Mouse (Mus musculus): ENCODE measurements around the gene Prr15.

Prr15 gene

DNA sequence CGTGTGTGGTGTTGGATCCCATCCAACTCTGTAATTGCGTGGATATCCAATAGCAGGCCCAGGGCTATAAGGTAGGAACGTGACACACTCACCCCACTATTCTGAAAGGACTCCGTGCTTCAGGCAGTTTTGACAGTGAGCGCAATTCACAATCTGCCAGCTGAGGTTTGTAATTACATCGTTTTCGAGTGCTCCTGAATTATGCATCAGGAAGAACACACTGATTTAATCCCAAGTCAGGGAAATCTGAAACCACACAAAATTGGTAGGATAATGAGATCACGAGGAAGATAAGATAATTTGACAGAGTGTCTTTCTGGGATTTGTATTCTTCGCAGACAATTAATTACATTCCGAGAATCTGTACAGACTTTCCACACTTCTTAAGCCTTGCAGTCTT is 6.1 kb downstream of the Prr15 start:
- no peak for DNase-seq (ENCODE audit: low read depth, low spot score)

DNA sequence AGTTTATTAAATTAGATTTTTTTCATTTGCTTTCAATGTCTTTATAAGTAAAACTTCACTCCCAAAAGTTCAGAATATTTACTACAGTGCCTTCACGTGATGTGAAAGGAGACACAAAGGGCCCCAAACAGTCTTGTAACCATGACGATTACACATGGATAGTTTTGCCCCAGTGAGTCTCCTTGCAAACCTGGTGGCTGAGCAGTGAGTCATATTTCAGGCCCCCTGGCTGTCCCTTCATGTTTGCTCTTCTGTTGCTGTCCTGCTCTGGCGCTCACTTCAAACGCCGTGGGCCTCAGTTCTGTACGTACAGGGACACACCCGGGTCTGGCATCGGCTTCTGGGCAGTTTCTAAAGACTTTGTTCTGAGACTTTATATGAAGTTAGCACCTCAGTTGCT is 6.6 kb downstream of the Prr15 start:
- no peak for DNase-seq (ENCODE audit: low read depth, low spot score)

DNA sequence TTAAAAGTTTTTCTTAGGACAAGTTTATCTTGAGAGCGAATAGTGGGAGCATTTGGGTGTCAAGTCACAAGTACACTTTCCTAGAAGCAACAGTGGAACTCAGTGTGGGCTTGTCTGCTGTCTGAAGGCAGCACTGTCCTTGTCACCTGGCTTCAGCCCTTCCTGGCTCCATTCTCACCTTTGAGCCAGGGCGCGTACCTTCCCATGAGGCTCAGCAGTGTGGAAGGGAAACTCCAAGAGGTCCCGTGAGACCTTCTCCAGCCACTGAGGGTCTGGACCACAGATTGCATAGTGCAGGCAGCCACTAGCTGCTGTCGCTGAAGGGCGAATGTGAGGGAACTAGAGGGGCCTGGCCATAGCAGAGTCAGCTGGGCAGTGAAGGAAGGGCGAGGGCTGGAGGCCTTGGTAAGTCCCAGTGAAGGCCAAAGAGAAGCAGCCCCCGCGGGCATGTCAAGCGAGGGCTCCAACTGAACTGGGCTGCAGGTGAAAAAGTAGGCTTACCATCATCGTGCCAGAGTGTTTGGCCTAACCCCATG is 7.5 kb downstream of the Prr15 start:
- no peak for DNase-seq (ENCODE audit: low read depth, low spot score)

DNA sequence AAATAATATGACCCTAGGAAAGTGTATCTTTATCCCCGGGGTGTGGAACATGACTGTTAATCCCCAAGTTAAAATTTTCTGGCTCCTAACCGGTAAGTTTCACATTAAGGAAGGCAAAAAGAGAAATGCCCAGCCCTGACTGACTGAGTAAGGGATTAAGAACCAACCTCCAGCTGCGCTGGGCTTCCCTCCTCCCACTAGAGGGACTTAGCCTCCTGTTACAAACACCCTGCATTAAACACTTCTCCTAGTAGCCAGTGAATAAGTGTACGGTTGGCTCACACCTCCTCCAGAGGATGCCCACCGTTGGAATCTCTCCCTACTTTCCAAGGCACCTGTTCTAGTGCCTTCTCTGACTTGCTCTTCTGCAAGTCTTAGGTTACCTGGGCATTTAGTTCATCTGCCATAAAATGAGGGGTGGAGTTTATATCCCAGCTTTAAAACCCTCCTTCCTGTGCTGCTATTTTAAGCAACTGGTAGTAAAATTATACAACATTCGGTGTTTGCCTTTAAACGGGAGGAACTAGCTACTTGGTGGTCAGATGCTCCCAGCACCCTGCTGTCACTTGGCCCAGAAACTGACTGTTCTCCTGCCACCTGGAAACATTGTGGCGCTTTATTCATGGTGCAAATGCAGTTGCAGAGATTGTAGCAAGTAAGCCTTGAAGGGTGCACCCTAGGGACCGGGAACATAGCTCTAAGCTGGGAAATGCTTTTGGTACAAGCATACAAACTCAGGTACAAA is 8.2 kb downstream of the Prr15 start:
- DNase-seq (ENCODE audit: low read depth, low spot score), result no peak

DNA sequence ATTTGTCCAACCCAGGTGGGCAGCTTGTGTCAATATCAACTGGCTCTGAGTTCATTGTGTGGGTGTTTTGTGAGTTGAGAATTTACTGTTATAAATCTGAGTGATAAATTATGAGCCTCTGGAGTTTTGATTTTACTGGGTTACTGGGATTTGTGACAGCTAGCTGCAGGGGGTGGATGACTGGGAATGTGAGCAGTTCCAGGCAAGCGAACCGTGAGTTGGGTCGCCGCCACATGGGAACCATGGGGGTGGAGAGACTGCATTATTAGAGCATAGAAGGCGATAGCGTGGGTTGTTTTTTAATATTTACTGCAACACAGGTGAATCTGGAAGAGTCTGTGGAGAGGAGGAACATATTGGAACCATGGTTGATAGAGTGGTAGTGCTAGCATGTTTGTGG is 11.7 kb downstream of the Prr15 start:
- no peak for DNase-seq (ENCODE audit: low read depth, low spot score)

DNA sequence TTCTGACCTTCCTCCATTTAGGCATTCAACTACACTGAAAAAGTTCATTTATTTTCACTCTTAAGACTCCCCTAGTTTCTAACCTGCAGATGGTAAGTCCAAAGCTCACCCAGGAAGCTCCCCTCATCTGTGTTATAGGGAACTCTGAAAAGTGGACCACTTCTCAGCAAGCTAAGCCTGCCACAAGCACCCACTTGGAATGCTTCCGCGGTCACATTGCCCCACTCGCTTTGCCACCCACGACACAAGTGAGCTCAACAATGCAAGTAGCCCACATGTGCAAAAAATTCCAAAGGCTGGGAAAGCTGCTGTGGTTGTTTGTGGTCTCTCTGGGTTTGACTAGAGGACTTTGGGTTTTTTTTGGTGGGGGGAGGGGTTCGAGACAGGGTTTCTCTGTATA is 15.5 kb downstream of the Prr15 start:
- no peak for DNase-seq (ENCODE audit: low read depth, low spot score)

DNA sequence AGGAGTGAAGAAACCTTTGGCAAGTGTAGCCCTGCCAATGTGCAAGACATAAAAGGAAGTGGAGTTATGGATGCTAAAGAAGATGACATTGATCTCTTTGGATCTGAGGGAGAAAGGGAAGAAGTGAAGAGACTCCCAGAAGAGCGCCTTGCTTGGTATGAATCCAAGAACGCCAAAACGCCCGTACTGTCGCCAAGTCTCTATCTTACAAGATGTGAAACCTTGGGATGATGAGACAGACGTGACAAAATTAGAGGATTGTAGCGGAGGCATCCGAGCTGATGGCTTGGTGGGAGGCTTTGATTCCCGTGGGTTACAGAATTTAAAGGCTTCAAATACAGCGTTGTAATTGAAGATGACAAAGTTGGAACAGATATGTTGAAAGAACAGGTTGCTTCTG is 16.6 kb downstream of the Prr15 start:
- no peak for DNase-seq (ENCODE audit: low read depth, low spot score)

DNA sequence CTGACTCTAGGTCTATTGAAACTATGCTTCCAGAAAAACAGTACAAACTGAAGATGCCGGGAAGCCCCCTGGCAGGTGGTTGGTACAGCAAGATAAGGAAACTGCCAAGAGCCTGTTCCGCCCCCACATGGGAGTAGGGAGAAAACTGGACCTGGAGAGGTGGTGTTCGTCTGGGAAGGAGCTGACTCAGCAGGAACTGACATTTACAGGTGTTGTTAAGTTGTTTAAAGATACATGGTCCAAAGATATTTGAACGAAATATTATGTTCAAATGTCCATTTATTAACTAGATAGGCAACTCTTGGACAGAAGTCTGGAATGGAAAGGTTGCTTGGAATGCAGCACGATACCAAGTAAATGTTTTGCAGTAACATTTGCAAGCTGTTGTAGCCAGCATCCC is 26.2 kb downstream of the Prr15 start:
- DNase-seq (ENCODE audit: low read depth, low spot score), result no peak

DNA sequence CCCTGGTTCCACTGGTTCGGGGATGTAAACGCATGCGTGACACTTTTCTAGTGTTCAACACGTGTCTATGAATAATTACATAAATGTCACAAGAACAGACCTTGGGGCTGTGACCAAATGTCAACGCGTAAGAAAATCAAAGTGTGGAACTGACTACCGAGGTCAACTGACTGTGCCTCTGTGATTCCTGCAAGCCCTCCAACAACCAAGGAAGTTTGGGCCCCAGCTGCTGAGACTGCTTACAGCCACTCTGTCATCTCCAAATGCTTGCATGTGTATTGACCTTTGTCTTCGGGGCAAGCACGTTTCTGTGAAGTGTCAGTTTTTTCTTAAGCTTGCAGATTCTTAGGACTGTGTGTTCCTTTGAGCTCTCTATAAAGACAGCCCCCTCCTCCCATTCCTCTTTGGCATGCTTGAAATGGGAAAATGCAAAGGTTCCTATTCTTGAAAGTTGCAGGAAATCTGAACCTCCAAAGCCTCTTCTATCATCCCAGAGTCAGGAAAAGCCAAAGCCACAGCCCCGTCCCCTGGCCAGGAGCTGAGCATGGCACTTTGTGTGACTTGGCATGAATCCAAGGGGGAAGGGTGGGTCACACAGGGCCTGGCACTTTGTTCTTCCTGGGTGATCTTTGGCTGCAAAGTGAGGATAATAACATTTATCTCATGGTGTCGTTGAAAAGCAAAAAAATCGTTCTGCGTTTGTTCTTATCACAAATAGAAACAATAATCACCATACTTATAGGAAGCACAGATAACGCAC is 27.5 kb downstream of the Prr15 start:
- no peak for DNase-seq (ENCODE audit: low read depth, low spot score)

DNA sequence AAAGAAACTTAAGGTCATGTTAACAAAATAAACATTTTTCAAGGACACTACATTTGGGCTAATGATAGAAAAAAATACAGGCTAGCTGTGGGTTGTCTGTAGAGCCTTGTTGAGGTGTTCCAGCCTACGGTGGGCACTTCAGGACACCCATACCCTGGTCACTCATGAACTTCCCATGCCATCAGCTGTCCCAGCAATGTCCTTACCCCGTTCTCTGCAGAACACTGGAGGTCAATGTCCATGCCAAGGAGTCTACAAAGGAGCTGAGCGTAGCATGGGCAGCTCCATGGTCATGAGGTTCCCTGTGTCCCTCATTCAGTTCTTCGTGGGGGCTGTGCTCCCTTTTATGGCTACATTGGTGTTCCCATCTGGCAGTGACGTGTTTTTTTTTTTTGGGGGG is 28.1 kb downstream of the Prr15 start:
- no peak for DNase-seq (ENCODE audit: low read depth, low spot score)

DNA sequence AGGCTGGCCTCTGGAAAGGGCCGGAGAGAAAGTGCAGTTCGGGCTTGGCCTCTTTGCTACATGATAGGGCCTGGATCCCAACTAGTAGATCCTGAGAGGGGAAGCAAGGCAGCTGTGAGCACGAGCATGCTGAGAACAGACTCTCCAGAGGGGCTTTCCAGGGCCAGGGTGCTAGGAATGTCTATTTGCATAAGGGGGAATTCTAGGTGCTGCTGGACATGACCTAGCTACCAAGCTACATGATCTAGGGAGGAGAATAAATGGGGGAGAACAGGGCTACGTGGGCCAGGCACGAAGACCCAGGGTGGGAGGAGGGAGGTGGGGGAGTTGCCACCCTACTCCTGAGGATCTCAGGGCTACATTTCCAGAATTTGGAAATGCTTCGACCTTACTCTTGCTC is 30.0 kb downstream of the Prr15 start:
- DNase-seq (ENCODE audit: low read depth, low spot score), result no peak

DNA sequence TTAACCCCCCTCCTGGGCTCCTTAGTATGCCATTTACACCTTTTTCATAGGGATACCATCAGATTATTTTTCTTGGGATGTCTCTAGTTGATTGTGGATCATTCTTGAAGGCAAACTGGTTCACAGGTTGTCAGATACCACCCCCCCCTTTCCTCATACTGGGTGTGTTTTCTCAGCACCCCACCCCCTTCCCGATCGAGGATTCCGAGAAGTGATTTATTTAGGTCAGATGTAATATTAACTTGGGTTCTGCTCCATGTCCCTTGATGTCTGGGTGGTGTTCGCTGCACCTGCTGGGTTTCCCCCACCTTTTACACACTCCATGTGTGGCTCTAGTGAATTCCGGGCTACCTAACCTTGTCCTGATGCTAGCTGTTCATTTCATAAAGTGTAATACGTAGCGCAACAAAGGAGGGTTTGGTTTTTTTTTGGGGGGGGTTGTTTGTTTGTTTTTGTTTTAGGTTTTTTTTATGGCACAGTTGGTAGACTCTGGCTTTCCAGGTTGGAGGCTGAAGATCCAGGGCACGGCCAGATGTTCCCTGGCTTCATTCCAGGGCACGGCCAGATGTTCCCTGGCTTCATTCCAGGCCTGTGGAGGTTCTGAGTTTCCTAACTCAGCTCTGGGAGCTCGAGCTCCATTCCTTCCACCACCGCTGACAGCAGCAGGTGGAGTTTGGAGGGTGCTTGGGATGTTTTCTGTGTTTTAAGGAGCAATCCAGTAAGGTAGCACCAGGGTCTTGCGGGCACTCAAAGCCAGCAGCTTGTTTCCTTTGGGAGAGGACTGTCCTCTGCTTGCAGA is 37.1 kb downstream of the Prr15 start:
- DNase-seq (ENCODE audit: low read depth, low spot score), result no peak

DNA sequence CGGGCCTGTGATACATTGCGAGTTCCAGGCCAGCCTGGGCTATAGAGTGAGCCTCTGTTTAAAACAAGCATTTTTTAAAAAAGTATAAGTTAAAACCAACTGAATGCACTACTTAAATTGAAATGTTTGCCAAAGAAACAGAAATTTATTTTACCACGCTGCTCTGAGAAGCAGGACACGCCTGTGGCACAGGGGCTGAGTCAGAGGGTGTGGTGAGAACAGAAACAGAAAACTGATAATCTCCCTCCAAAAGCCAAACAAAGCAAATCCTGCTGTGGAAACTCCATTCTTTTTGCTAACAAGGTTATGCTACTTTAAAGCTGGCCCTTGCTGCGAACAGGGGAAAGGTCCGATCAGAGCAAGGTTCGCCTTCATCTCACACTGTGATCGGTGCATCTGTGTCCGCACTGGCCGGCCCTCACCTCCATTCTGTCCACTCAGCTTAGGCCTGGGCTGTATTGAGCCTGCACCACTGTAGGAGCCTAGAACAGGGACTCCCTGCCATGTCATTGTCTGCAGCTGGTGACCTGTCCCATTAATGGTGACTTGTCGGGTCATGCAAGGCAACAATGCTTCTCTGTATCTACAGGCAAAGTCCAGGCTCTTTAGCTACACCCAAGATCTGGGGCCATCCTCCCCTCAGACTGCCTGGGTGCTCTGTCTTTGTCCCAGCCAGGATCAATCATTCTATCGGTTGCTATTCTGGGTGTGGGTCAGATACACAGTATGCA is 38.9 kb downstream of the Prr15 start:
- DNase-seq (ENCODE audit: low read depth, low spot score), result no peak

DNA sequence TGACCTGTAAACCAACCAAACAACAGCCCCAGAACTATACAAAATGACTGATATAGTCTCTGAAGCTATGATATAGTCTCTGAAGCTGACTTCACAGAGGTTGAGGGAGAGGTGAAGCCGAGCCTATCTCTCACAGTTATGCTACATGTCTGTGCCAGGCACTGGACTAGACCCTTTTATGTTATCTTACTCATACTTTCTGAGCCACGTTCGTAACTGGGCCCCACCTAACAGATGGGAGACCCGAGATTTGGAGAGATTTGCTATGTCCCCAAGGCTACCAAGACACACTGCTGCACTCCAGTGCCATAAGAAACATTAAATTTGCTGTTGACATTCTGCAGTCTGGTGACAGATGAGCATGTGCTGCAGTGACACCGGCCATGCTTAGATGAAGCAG is 41.0 kb downstream of the Prr15 start:
- no peak for DNase-seq (ENCODE audit: low read depth, low spot score)

DNA sequence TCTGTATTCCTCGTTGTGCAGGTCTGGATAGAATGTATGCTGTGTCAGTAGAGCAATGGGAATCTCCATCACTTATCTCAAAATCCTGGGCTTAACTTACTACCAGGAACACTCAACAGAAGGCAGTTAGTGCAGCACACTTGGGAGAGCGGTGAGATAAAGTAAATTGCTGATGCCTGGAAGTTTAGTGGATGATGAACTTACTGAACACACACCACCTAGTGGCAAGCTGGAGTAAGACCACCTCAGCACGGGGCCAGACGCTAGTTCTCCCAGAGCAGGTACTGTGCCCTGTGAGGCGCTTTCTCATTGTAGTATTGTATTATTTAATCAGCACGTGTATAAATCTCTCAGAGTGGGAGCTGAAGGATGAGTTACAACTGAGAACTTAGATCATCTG is 42.4 kb downstream of the Prr15 start:
- DNase-seq (ENCODE audit: low read depth, low spot score), result peak; percentile 69

DNA sequence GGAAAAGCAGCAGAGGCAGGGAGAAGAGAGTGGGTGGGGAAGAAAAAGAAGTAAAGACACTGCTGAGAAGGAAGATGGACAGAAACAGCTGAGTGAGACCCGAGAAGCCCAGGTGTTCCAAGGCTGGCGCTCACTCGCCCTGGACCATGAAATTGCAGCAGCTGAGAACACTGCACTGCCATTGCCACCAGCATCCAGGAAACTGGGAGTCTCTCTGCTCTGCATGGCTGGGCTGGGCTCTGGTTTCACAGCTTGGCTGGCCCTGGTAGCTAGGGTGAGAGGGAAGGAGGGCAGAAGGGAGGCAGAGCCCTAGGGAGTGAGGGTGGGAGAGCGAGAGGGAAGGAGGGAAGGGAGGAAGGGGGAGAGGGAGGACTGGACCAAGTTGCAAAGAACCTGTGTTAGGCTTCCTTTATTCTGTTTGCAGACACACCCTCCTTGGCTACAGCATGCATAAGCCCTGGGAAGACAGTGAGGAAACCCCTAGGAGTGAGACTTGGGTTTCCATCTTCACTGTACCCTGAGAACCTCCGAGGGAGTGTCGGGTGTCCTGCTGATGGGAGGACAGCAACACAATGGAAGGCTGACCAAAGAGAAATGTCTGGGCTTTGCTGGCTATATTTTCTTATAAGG is 44.4 kb downstream of the Prr15 start:
- no peak for DNase-seq (ENCODE audit: low read depth, low spot score)

DNA sequence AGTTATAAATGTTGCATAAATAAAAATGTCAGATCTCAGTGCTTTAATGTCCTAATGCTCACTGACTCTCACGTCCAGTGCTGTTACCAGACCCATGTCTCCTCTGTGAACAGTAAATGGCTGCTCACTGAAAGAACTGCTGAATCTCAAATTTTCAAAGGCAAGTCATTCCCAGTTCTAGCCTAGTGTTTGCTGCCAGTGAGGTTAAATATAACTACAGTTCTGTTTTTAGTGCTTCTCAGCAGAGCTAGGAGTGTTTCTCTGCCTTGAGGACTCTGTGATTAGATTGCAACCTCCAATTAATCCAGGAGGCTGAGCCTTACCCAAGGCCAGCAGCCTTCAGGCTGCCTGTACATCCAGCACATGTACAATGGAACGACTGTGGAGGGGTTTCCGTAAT is 46.2 kb downstream of the Prr15 start:
- no peak for DNase-seq (ENCODE audit: low read depth, low spot score)

DNA sequence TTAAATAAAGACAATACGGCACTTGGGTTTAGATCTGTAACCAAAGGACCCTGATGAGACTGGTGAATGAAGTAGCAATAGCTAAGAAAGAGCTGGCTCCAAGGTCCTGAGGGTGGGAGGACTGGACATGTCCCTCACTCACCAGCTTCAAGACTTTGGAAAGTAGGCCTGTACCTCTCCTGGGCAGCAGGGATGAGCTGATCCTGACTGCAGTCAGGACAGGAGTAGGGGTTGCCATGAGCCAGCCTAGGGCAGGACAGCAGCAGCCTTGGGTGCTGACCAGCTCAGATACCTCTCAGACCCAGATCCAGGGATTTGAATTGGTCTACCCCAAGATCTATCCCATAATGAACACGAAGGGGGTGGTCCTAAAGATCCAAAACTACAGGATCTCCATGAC is 53.7 kb downstream of the Prr15 start:
- DNase-seq (ENCODE audit: low read depth, low spot score), result no peak
